Mouse (Mus musculus): ENCODE results near the gene Ppp4c.

DNA sequence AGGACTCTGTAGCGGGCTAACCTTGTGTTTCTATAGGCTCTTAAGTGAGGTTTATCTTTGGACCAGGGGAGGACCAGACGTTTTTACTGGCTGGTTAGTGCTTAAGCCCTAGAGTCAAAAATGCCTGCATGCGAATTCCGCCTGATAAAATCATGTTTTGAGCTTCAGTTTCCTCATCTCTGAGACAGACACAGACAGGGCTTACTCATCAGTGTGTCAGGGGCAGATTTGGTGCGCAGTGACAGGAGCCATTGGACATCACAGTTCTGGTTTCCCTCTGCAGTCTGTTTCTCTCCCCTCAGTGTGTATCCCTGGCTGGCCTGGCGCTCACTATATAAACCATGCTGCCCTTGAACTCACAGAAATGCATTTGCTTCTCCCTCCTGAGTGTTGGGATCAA is 10.9 kb upstream of the Ppp4c start:
- TF ChIP-seq CTCF (IDR thresholded peaks at IDR 0.05; ENCODE audit: borderline replicate concordance, control insufficient read depth, extremely low read depth, insufficient read depth, low read length, poor library complexity) (no peak), POLR2A (IDR thresholded peaks at IDR 0.05; ENCODE audit: control insufficient read depth, extremely low read depth, insufficient read depth, low read length, poor library complexity) (no peak)

All from thymus, adult 2 months (tissue).